Mouse (Mus musculus) T-cell, adult 66 days (primary cell): Measurements from ENCODE around the gene Pmpcb. TPM values are rescaled to one million over a fixed set of nuclear protein-coding genes. Genes with fewer than 3 reads are reported as not detected.

ENCODE experiments used
- total RNA-seq, 2 experiments: library from RNA; stranded (reverse); gene quantifications; 3 replicates in 1 of 2; 4 replicates in 1 of 2; pipeline ENCODE4 v1.2.4; 2023

Pmpcb gene
- 10 to 100 TPM; 82.1 to 87.1 TPM for total RNA-seq

DNA sequence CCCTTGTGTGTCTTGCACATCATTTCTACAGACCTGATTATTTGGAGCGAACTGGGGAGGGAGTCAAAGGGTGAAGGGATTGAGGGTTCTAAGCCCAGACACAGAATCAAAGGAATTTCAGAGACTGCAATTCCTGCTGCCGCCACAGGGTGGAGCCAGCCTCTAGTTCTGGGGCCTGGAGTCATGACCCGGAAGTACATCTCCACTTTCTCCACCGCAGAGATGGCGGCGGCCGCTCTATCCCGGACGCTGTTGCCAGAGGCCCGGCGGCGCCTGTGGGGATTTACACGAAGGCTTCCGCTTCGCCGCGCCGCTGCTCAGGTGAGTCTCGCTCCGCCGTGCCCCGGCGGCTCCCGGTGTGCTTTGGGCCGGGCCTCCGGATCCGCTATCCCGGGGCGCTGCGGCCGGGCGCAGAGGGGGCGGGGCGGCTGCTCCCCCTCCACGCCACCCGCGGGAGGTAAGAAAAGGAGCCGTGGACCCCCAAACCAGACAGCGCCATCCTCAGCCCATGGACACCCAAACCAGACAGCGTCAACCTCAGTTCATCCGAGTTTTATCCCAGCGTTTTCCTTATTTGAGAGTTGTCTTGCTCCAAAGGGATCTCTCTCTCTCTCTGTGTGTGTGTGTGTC lies at the start of gene Pmpcb:
TSS of gene Pmpcb (plus strand) at position 186 of the 630 bp plus-strand sequence.

DNA sequence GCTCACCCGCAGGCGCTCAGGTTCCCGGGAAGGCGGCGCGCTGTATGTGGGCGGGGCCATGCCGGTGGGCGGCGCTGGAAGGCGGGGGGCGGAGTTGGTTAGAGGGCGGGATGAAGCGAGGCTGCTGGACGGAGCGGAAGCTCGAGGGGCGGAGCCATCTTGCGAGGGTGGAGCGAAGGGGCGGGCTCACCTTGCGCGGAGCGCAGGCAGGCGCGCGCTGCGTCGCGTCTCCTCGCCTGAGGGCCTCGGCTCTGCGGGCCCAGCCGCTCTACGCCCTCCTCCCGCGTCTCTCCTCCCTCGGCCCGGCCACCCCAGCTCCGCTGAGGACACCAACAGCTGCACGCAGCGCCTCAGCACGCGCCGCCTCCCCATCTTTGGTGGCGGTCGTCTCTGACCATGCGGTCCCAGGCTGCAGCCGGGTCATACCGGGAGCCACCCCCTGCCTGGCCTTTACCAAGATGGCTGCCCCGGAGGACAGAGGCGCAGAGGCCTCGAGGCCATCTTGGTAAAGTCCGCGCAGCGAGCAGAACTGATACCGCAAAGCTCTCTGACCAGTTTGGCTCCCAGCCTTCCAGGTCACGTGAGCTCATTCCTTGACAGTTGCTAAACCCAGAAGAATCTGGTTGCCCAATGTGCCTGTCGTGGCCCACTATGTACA lies 35.5 kb upstream of the Pmpcb start, which contains the start of gene Napepld:
TSS of gene Napepld (minus strand) at position 46 of the 658 bp plus-strand sequence.

DNA sequence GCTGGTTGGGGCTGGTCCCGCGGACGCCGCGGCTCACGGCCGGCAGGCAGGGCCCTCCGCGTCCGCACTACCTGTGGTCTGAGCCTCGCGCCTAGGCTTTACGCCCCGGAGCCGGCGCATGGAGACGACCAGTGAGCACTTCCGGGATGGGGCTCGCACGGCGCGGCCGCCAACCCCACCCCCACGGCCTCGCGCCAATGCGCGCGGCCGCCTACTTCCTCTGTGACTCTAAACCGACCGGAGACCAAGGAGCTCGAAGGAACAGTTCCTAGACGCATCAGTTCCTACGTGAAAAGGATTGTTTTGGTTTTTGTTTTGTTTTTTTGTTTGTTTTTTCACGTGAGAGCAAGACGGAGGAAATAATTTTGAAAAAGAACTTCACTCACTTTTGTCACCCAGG lies 48.1 kb downstream of the Pmpcb start, which contains the start of the genes Dnajc2 and Psmc2:
TSS of gene Dnajc2 (minus strand) at position 199 of the 400 bp plus-strand sequence.
TSS of gene Psmc2 (plus strand) at position 231 of the 400 bp plus-strand sequence.

Other genes starting within 250 kb of the Pmpcb start
- gene Lrrc17, start 193.6 kb upstream of the Pmpcb start, total RNA-seq: not detected
- under 1 TPM in 1 of 2 experiments, not detected in 1; 0.27 TPM for gene Fbxl13, start 91.5 kb upstream of the Pmpcb start, total RNA-seq
- 10 to 100 TPM; 35.9 to 37.5 TPM for gene Armc10, start 91.3 kb upstream of the Pmpcb start, total RNA-seq
- 1 to 10 TPM; 2.4 to 2.6 TPM for gene Napepld, start 35.7 kb upstream of the Pmpcb start, total RNA-seq
- gene Dnajc2, start 48.1 kb downstream of the Pmpcb start, total RNA-seq: 10 to 100 TPM; 65.6 to 70.1 TPM
- 10 to 100 TPM; 72.1 to 72.9 TPM for gene Psmc2, start 48.1 kb downstream of the Pmpcb start, total RNA-seq
- gene Slc26a5, start 128.5 kb downstream of the Pmpcb start, total RNA-seq: not detected